Mouse (Mus musculus) heart, embryonic 16.5 days (tissue): ENCODE data around the gene Iqsec1. TPM values are rescaled to one million over a fixed set of nuclear protein-coding genes. Genes with fewer than 3 reads are reported as not detected.

Experiments used
- ATAC-seq: fragments of 200-750 bp; cut with Nextera tagmentation; replicated peaks from 2 replicates; pipeline ENCODE4 v1.8.0; 2017; ENCODE audit warnings: moderate number of reproducible peaks; ENCODE audit not compliant: insufficient read depth, low FRiP score; ENCODE audit errors: extremely low read depth
- H3K27ac ChIP-seq: fragments of 300-500 bp; sonication (generic); 2 replicates; pipeline ENCODE4 v1.5.1; 2014; ENCODE audit warnings: mild to moderate bottlenecking, low read length, control low read depth, moderate library complexity
- H3K27me3 ChIP-seq: fragments of 300-500 bp; sonication (generic); 2 replicates; pipeline ENCODE4 v1.6.1; 2014; ENCODE audit warnings: low read length, mixed read lengths; ENCODE audit not compliant: control insufficient read depth, insufficient read depth
- H3K36me3 ChIP-seq: fragments of 300-500 bp; sonication (generic); 2 replicates; pipeline ENCODE4 v1.6.1; 2014; ENCODE audit not compliant: control insufficient read depth, insufficient read depth
- H3K4me1 ChIP-seq: fragments of 300-500 bp; sonication (generic); 2 replicates; pipeline ENCODE4 v1.6.1; 2014; ENCODE audit warnings: low read length, mixed read lengths; ENCODE audit not compliant: control insufficient read depth, insufficient read depth
- H3K4me2 ChIP-seq: fragments of 300-500 bp; sonication (generic); 2 replicates; pipeline ENCODE4 v1.6.1; 2014; ENCODE audit warnings: low read depth, mild to moderate bottlenecking, control low read depth, low read length
- H3K4me3 ChIP-seq: fragments of 300-500 bp; sonication (generic); 2 replicates; pipeline ENCODE4 v1.5.1; 2014; ENCODE audit warnings: mild to moderate bottlenecking, control low read depth, low read length
- H3K9ac ChIP-seq: fragments of 300-500 bp; sonication (generic); 2 replicates; pipeline ENCODE4 v1.6.1; 2014; ENCODE audit warnings: low read length, control low read depth
- H3K9me3 ChIP-seq: fragments of 300-500 bp; sonication (generic); replicated peaks from 2 replicates; pipeline ENCODE4 v1.6.1; 2016; ENCODE audit warnings: low read length; ENCODE audit not compliant: control insufficient read depth
- WGBS: fragments of 180-500 bp; shearing (Covaris S2); extraction: QIAGEN DNeasy Blood & Tissue Kit; methylation state at CpG from one replicate; pipeline ENCODE4 v1.1.7; 2014; 5-methylcytosine and 5-hydroxymethylcytosine counted together
- polyA plus RNA-seq: library from polyadenylated mRNA; unstranded; fragments of >200 nt; fragmentation: Nextera tagmentation; extraction: Ambion mirVana; gene quantifications from 2 replicates; pipeline ENCODE4 v1.2.1, GENCODE M21; 2015

The Iqsec1 gene
- polyA plus RNA-seq, 1 experiment from 2014 or later: 13.7 TPM

- Histone ChIP-seq H3K27ac (no peak overlapping the region), H3K9ac (no peak overlapping the region), H3K4me3 (no peak overlapping the region), H3K36me3 (no peaks in the 10 kb centered on the region), H3K9me3 (no peaks in the 10 kb centered on the region), H3K27me3 (no peaks in the 10 kb centered on the region), H3K4me2 (no peak overlapping the region), H3K4me1 (peaks cover 30% of the 10 kb centered on the region)
- no peak for ATAC-seq
- WGBS: 57% methylated on average over 1 of the region's 1 CpGs
Observed at GRCm38 (mm10) chr6:90725526-90725925, 263.0 kb downstream of the Iqsec1 start.

DNA sequence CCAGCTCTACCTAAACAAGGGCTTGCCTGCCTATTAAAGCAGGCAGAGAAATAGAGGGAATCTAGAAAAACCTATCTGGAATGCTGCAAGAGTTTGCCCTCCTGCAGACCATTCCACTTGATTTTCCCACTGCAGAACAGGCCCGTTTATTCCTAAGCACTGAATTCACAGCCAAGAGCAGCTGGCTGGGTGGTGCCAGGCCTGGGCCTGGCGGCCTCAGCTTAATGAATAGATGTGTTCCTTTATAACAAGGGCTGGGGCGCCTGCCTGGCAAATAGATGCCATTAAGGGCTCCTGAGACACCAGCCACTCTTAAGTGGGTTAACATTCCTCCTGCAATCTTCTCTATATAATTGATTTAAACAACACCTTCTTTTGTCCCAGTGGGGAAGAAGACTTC is 265.5 kb downstream of the Iqsec1 start:
- Histone ChIP-seq H3K36me3 (no peaks in the 10 kb centered on the region), H3K4me3 (no peak overlapping the region), H3K4me1 (peaks cover 26% of the 10 kb centered on the region), H3K9ac (no peak overlapping the region), H3K4me2 (no peak overlapping the region), H3K27ac (no peak overlapping the region), H3K9me3 (no peaks in the 10 kb centered on the region), H3K27me3 (no peaks in the 10 kb centered on the region)
- 72% methylated on average over 3 of the region's 3 CpGs for whole genome bisulfite sequencing
- ATAC-seq: no peak

- Histone ChIP-seq H3K27ac (peak overlapping the region; percentile 24; the same call in 1 of the 2 replicates), H3K9me3 (no peaks in the 10 kb centered on the region), H3K36me3 (no peaks in the 10 kb centered on the region), H3K4me2 (no peak overlapping the region), H3K4me3 (no peak overlapping the region), H3K4me1 (peaks cover 39% of the 10 kb centered on the region), H3K9ac (no peak overlapping the region), H3K27me3 (no peaks in the 10 kb centered on the region)
- WGBS: 59% methylated on average over 5 of the region's 5 CpGs
- ATAC-seq: no peak; the same call in 1 of the 2 replicates
Observed at GRCm38 (mm10) chr6:90720996-90721746, 267.3 kb downstream of the Iqsec1 start.

- no peak overlapping the region for H3K9ac ChIP-seq
- no peaks in the 10 kb centered on the region for H3K36me3 ChIP-seq
- no peaks in the 10 kb centered on the region for H3K9me3 ChIP-seq
- no peak overlapping the region for H3K4me2 ChIP-seq
- no peak for ATAC-seq
- no peak overlapping the region for H3K4me3 ChIP-seq
- peaks cover 39% of the 10 kb centered on the region for H3K4me1 ChIP-seq
- H3K27ac ChIP-seq: no peak overlapping the region; the same call in 1 of the 2 replicates
- H3K27me3 ChIP-seq: no peaks in the 10 kb centered on the region
- 55% methylated on average over 3 of the region's 3 CpGs for WGBS
Observed at GRCm38 (mm10) chr6:90720201-90720600, 268.3 kb downstream of the Iqsec1 start.

GRCm38 (mm10) chr6:90719402-90719801 is 269.1 kb downstream of the Iqsec1 start:
- WGBS: 87% methylated on average over 6 of the region's 6 CpGs
- H3K36me3 ChIP-seq: no peaks in the 10 kb centered on the region
- no peaks in the 10 kb centered on the region for H3K9me3 ChIP-seq
- H3K27ac ChIP-seq: no peak overlapping the region
- H3K4me1 ChIP-seq: peaks cover 47% of the 10 kb centered on the region
- H3K4me3 ChIP-seq: no peak overlapping the region
- no peak for ATAC-seq
- H3K9ac ChIP-seq: no peak overlapping the region
- no peaks in the 10 kb centered on the region for H3K27me3 ChIP-seq
- H3K4me2 ChIP-seq: no peak overlapping the region

DNA sequence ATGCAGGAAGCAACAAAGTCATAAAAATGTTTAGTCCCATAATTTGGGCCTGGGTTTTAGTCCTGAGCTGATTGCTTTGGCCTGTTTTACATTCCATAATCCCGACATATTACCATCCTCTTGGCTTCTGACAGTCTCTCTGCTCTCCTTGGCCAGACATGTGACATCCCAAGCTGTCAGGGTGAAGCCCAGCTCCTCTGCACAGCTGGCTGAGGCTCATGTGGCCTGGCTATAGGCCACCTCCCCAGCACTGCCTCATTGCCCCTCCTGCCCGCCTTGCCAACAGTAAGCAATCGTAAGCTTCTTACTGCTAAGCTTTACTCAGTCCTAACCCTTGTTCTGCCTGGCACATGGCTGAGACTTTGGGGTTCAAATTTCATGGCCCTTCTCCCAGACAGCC is 270.0 kb downstream of the Iqsec1 start:
- H3K4me1 ChIP-seq: peaks cover 53% of the 10 kb centered on the region
- WGBS: 63% methylated on average over 3 of the region's 3 CpGs

DNA sequence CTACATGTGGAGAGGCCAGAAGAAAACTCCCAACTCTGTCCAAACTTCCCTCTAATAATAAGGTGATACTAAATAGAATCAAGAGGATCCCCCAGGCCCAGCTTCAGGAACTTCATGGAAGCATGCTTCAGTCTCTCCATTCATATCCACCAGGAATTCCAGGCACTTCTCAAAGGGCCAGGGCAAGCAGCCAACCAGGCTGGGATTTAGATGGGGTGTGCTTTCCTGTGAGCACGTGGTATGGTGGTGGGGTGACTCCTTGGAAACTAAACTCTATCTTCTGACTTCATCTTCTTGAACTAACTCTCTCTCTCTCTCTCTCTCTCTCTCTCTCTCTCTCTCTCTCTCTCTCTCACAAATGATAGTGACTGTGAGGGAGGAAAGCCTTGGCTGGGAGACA is 270.8 kb downstream of the Iqsec1 start:
- Histone ChIP-seq H3K27me3 (no peaks in the 10 kb centered on the region), H3K4me3 (no peak overlapping the region), H3K27ac (peak overlapping the region; percentile 92), H3K4me2 (no peak overlapping the region), H3K4me1 (peaks cover 61% of the 10 kb centered on the region), H3K36me3 (no peaks in the 10 kb centered on the region), H3K9me3 (no peaks in the 10 kb centered on the region), H3K9ac (no peak overlapping the region)
- 3% methylated on average over 1 of the region's 1 CpGs for WGBS
- ATAC-seq: 0 out of 2 replicates have a peak, but pooled peaks have one; percentile 33

More for the DNA sequence above, 270.0 kb downstream of the Iqsec1 start:
- no peaks in the 10 kb centered on the region for H3K27me3 ChIP-seq
- H3K27ac ChIP-seq: peak overlapping the region; percentile 92
- no peaks in the 10 kb centered on the region for H3K36me3 ChIP-seq
- H3K9me3 ChIP-seq: no peaks in the 10 kb centered on the region
- no peak overlapping the region for H3K9ac ChIP-seq
- H3K4me2 ChIP-seq: no peak overlapping the region
- ATAC-seq: no peak
- no peak overlapping the region for H3K4me3 ChIP-seq

DNA sequence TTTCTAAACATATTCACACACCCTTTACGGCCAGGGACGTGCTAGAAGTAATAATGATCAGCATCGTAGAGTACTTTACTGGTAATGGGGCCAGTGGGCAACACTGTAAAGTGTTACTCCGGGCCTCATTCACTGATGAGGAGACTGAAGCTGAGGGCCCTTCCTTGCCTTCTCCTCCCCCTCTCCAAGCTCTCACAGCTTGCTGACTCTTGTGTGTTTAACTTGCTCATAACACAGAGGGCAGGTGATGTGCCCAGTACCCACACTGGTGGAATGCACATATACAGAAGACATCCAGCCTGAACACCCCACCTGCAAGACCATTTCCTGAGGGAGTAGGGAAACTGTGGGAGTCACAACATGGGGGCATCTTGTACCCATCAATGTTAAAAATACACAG is 271.6 kb downstream of the Iqsec1 start:
- no peaks in the 10 kb centered on the region for H3K9me3 ChIP-seq
- peaks cover 69% of the 10 kb centered on the region for H3K4me1 ChIP-seq
- WGBS: 42% methylated on average over 4 of the region's 4 CpGs
- peak overlapping the region; percentile 89 for H3K4me3 ChIP-seq
- peak overlapping the region; percentile 92 for H3K27ac ChIP-seq
- peak overlapping the region; percentile 97; the same call in 1 of the 2 replicates for H3K9ac ChIP-seq
- ATAC-seq: no peak
- H3K36me3 ChIP-seq: no peaks in the 10 kb centered on the region
- H3K27me3 ChIP-seq: no peaks in the 10 kb centered on the region
- H3K4me2 ChIP-seq: peak overlapping the region; percentile 94

- H3K36me3 ChIP-seq: no peaks in the 10 kb centered on the region
- peak overlapping the region; percentile 94 for H3K4me2 ChIP-seq
- H3K27ac ChIP-seq: peak overlapping the region; percentile 92
- H3K27me3 ChIP-seq: no peaks in the 10 kb centered on the region
- H3K9ac ChIP-seq: peak overlapping the region; percentile 97
- peak overlapping the region; percentile 89 for H3K4me3 ChIP-seq
- WGBS: under 1% methylated on average over 49 of the region's 49 CpGs
- no peaks in the 10 kb centered on the region for H3K9me3 ChIP-seq
- H3K4me1 ChIP-seq: peaks cover 71% of the 10 kb centered on the region
- ATAC-seq: peak; percentile 73
Observed at GRCm38 (mm10) chr6:90716066-90716704, 272.3 kb downstream of the Iqsec1 start.
